Mouse (Mus musculus) stomach, embryonic 14.5 days (tissue): ENCODE results near the gene Vangl1. TPM values are rescaled to one million over a fixed set of nuclear protein-coding genes. Genes with fewer than 3 reads are reported as not detected.

ENCODE experiments used
- ATAC-seq: fragments of 200-750 bp; cut with Nextera tagmentation; 2 replicates; pipeline ENCODE4 v1.8.0; 2017; ENCODE audit warnings: low read depth, moderate TSS enrichment; ENCODE audit not compliant: insufficient number of reproducible peaks, insufficient read depth, low FRiP score
- H3K27ac ChIP-seq: fragments of 300-500 bp; sonication (generic); 2 replicates; pipeline ENCODE4 v1.5.1; 2014; ENCODE audit warnings: mild to moderate bottlenecking, low read length, moderate library complexity, mixed read lengths
- H3K27me3 ChIP-seq: fragments of 300-500 bp; sonication (generic); 2 replicates; pipeline ENCODE4 v1.6.1; 2014; ENCODE audit warnings: low read length, control low read depth, mixed read lengths; ENCODE audit not compliant: control insufficient read depth, insufficient read depth
- H3K36me3 ChIP-seq: fragments of 300-500 bp; sonication (generic); 2 replicates; pipeline ENCODE4 v1.6.1; 2014; ENCODE audit warnings: mild to moderate bottlenecking, control low read depth, low read length, moderate library complexity, mixed read lengths; ENCODE audit not compliant: control insufficient read depth, insufficient read depth
- H3K4me1 ChIP-seq: fragments of 300-500 bp; sonication (generic); 2 replicates; pipeline ENCODE4 v1.6.1; 2014; ENCODE audit warnings: low read length, control low read depth, mixed read lengths; ENCODE audit not compliant: control insufficient read depth, insufficient read depth
- H3K4me2 ChIP-seq: fragments of 300-500 bp; sonication (generic); replicated peaks from 2 replicates; pipeline ENCODE4 v1.6.1; 2014; ENCODE audit warnings: low read depth, low read length, control low read depth
- H3K4me3 ChIP-seq: fragments of 300-500 bp; sonication (generic); 2 replicates; pipeline ENCODE4 v1.5.1; 2014; ENCODE audit warnings: low read depth, low read length, control low read depth
- H3K9ac ChIP-seq: fragments of 300-500 bp; sonication (generic); replicated peaks from 2 replicates; pipeline ENCODE4 v1.6.1; 2014; ENCODE audit warnings: low read depth, mild to moderate bottlenecking, control low read depth, low read length, moderate library complexity, mixed read lengths
- H3K9me3 ChIP-seq: fragments of 300-500 bp; sonication (generic); 2 replicates; pipeline ENCODE4 v1.6.1; 2016; ENCODE audit warnings: low read depth, low read length, control low read depth; ENCODE audit not compliant: control insufficient read depth
- WGBS: fragments of 180-500 bp; shearing (Covaris S2); extraction: QIAGEN DNeasy Blood & Tissue Kit; methylation state at CpG from one replicate; pipeline ENCODE4 v1.1.7; 2014; 5-methylcytosine and 5-hydroxymethylcytosine counted together
- polyA plus RNA-seq: library from polyadenylated mRNA; unstranded; fragments of >200 nt; fragmentation: Nextera tagmentation; extraction: Ambion mirVana; gene quantifications from 2 replicates; pipeline ENCODE4 v1.2.1, GENCODE M21; 2014

Vangl1 gene
- polyA plus RNA-seq, 1 experiment from 2014 or later = 29.5 TPM

- Histone ChIP-seq H3K4me2 (no peak overlapping the region), H3K27ac (no peak overlapping the region), H3K4me3 (no peak overlapping the region), H3K9me3 (no peaks in the 10 kb centered on the region), H3K4me1 (peaks cover 18% of the 10 kb centered on the region), H3K27me3 (no peaks in the 10 kb centered on the region), H3K9ac (no peak overlapping the region), H3K36me3 (peaks cover 11% of the 10 kb centered on the region)
- 44% methylated on average over 6 of the region's 6 CpGs for WGBS
- ATAC-seq = no peak
These were observed 15.5 kb downstream of the Vangl1 start for GRCm38 (mm10) chr3:102188972-102189371.

- H3K9me3 ChIP-seq = no peaks in the 10 kb centered on the region
- no peak overlapping the region for H3K27ac ChIP-seq
- peaks cover 8% of the 10 kb centered on the region; the same call in 1 of the 2 replicates for H3K4me1 ChIP-seq
- H3K36me3 ChIP-seq = peaks cover 18% of the 10 kb centered on the region
- no peak overlapping the region for H3K4me3 ChIP-seq
- WGBS = 75% methylated on average over 4 of the region's 4 CpGs
- H3K4me2 ChIP-seq = no peak overlapping the region
- no peak overlapping the region for H3K9ac ChIP-seq
- H3K27me3 ChIP-seq = no peaks in the 10 kb centered on the region
- ATAC-seq = no peak
These were observed 17.1 kb downstream of the Vangl1 start for GRCm38 (mm10) chr3:102187401-102187800.

- Histone ChIP-seq H3K27ac (no peak overlapping the region), H3K27me3 (no peaks in the 10 kb centered on the region), H3K4me3 (no peak overlapping the region), H3K9me3 (no peaks in the 10 kb centered on the region), H3K4me1 (0 out of 2 replicates have a peak, but pooled peaks cover 2% of the 10 kb centered on the region), H3K36me3 (peaks cover 18% of the 10 kb centered on the region), H3K4me2 (no peak overlapping the region), H3K9ac (no peak overlapping the region)
- 60% methylated on average over 5 of the region's 5 CpGs for WGBS
- no peak for ATAC-seq
These were observed 19.8 kb downstream of the Vangl1 start for GRCm38 (mm10) chr3:102184721-102185120.

- Histone ChIP-seq H3K36me3 (peaks cover 16% of the 10 kb centered on the region), H3K4me3 (no peak overlapping the region), H3K4me2 (no peak overlapping the region), H3K27ac (no peak overlapping the region), H3K4me1 (no peaks in the 10 kb centered on the region), H3K27me3 (no peaks in the 10 kb centered on the region), H3K9ac (no peak overlapping the region), H3K9me3 (no peaks in the 10 kb centered on the region)
- no peak for ATAC-seq
- 89% methylated on average over 2 of the region's 2 CpGs for WGBS
These were observed 21.9 kb downstream of the Vangl1 start for GRCm38 (mm10) chr3:102182601-102183000.

GRCm38 (mm10) chr3:102181191-102181590, 23.3 kb downstream of the Vangl1 start:
- H3K4me2 ChIP-seq = no peak overlapping the region
- 84% methylated on average over 4 of the region's 4 CpGs for WGBS
- H3K9me3 ChIP-seq = no peaks in the 10 kb centered on the region
- H3K4me1 ChIP-seq = no peaks in the 10 kb centered on the region
- H3K27me3 ChIP-seq = no peaks in the 10 kb centered on the region
- ATAC-seq = no peak
- H3K4me3 ChIP-seq = no peak overlapping the region
- H3K36me3 ChIP-seq = peaks cover 10% of the 10 kb centered on the region
- no peak overlapping the region for H3K9ac ChIP-seq
- no peak overlapping the region for H3K27ac ChIP-seq

GRCm38 (mm10) chr3:102180746-102181145, 23.7 kb downstream of the Vangl1 start:
- Histone ChIP-seq H3K4me1 (no peaks in the 10 kb centered on the region), H3K9ac (no peak overlapping the region)
- WGBS = 73% methylated on average over 7 of the region's 7 CpGs

GRCm38 (mm10) chr3:102179869-102180268, 24.6 kb downstream of the Vangl1 start:
- Histone ChIP-seq H3K9ac (no peak overlapping the region), H3K4me3 (no peak overlapping the region), H3K4me2 (no peak overlapping the region), H3K9me3 (no peaks in the 10 kb centered on the region), H3K27ac (no peak overlapping the region), H3K36me3 (peaks cover 10% of the 10 kb centered on the region), H3K4me1 (0 out of 2 replicates have a peak, but pooled peaks cover 3% of the 10 kb centered on the region), H3K27me3 (no peaks in the 10 kb centered on the region)
- 77% methylated on average over 4 of the region's 4 CpGs for WGBS
- no peak for ATAC-seq

More at GRCm38 (mm10) chr3:102180746-102181145, 23.7 kb downstream of the Vangl1 start:
- 0 out of 2 replicates have a peak, but pooled peaks have one; percentile 23 for ATAC-seq
- H3K4me3 ChIP-seq = no peak overlapping the region
- H3K36me3 ChIP-seq = peaks cover 10% of the 10 kb centered on the region
- no peak overlapping the region for H3K4me2 ChIP-seq
- H3K9me3 ChIP-seq = no peaks in the 10 kb centered on the region
- H3K27ac ChIP-seq = no peak overlapping the region
- H3K27me3 ChIP-seq = no peaks in the 10 kb centered on the region

- no peak overlapping the region for H3K4me2 ChIP-seq
- WGBS = 91% methylated on average over 12 of the region's 12 CpGs
These were observed 26.5 kb downstream of the Vangl1 start for GRCm38 (mm10) chr3:102177837-102178615.

More at GRCm38 (mm10) chr3:102177837-102178615, 26.5 kb downstream of the Vangl1 start:
- H3K27ac ChIP-seq = no peak overlapping the region
- no peak for ATAC-seq
- H3K36me3 ChIP-seq = no peaks in the 10 kb centered on the region
- no peaks in the 10 kb centered on the region for H3K27me3 ChIP-seq
- no peaks in the 10 kb centered on the region for H3K9me3 ChIP-seq
- no peak overlapping the region for H3K9ac ChIP-seq
- H3K4me1 ChIP-seq = 0 out of 2 replicates have a peak, but pooled peaks cover 7% of the 10 kb centered on the region
- H3K4me3 ChIP-seq = no peak overlapping the region
